Mouse (Mus musculus): ENCODE data around the gene Ptges.

DNA sequence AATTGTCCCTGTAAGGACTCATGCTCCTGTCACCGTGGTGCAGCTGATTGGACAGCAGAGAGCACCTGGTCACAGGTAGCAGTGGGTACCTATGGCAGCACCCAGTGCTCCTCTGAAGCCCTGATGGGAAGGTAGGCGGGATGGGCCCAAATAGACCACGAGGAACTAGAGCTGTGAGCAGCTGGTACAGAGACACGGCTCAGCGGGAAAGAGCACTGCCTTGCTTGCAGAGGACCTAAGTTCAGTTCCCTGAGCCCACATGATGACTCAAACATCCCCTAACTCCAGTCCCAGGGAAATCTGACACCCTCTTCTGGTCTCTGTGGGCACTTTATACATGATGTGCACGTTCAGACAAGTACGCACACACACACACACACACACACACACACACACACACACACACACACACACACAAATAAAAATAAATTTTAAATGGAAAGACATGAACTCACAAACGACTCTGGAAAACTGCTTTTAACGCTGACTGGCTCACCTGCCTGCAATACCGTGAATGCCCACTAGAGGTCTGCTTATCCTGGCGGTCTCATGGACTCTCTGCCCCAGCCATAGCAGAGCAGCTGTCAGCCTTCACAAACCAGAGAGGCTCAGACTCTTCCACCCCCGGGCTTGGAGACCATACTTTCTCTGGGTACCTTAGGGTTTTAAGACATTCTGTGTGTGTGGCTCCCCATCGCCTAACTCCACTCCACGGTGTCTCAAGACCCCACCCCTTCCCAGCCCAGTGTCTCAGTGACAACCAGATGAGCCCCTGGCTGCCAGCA lies 1.6 kb downstream of the Ptges start:
- peak; percentile 89 for TF ChIP-seq CTCF (IDR thresholded peaks at IDR 0.05; ENCODE audit: low read depth, low read length)
- no peak for TF ChIP-seq TAL1 (conservative IDR thresholded peaks at IDR 0.05; ENCODE audit: low read depth, low read length)
